Mouse (Mus musculus) hindbrain, embryonic 16.5 days (tissue): ENCODE results near the gene Osbpl6. TPM values are rescaled to one million over a fixed set of nuclear protein-coding genes. Genes with fewer than 3 reads are reported as not detected.

ENCODE experiments used
- ATAC-seq: fragments of 200-750 bp; cut with Nextera tagmentation; 2 replicates; pipeline ENCODE4 v1.8.0; 2017; ENCODE audit warnings: moderate TSS enrichment, moderate library complexity
- H3K27ac ChIP-seq: fragments of 300-500 bp; sonication (generic); 2 replicates; pipeline ENCODE4 v1.5.1; 2014; ENCODE audit warnings: low read depth, mild to moderate bottlenecking, control low read depth, low read length, moderate library complexity
- H3K27me3 ChIP-seq: fragments of 300-500 bp; sonication (generic); replicated peaks from 2 replicates; pipeline ENCODE4 v1.6.1; 2014; ENCODE audit warnings: low read length; ENCODE audit not compliant: control insufficient read depth, insufficient read depth
- H3K36me3 ChIP-seq: fragments of 300-500 bp; sonication (generic); 2 replicates; pipeline ENCODE4 v1.6.1; 2014; ENCODE audit warnings: mild to moderate bottlenecking, low read length, moderate library complexity, mixed read lengths; ENCODE audit not compliant: control insufficient read depth, insufficient read depth
- H3K4me1 ChIP-seq: fragments of 300-500 bp; sonication (generic); 2 replicates; pipeline ENCODE4 v1.6.1; 2014; ENCODE audit warnings: low read depth, low read length; ENCODE audit not compliant: control insufficient read depth, insufficient read depth
- H3K4me2 ChIP-seq: fragments of 300-500 bp; sonication (generic); 2 replicates; pipeline ENCODE4 v1.6.1; 2014; ENCODE audit warnings: mild to moderate bottlenecking, low read length, control low read depth, moderate library complexity
- H3K4me3 ChIP-seq: fragments of 300-500 bp; sonication (generic); 2 replicates; pipeline ENCODE4 v1.5.1; 2014; ENCODE audit warnings: mild to moderate bottlenecking, low read length, control low read depth, moderate library complexity
- H3K9ac ChIP-seq: fragments of 300-500 bp; sonication (generic); 2 replicates; pipeline ENCODE4 v1.6.1; 2014; ENCODE audit warnings: low read depth, mild to moderate bottlenecking, control low read depth, low read length, moderate library complexity
- H3K9me3 ChIP-seq: fragments of 300-500 bp; sonication (generic); 2 replicates; pipeline ENCODE4 v1.6.1; 2014; ENCODE audit warnings: mild to moderate bottlenecking, low read length, moderate library complexity; ENCODE audit not compliant: control insufficient read depth
- WGBS: fragments of 180-500 bp; shearing (Covaris S2); extraction: QIAGEN DNeasy Blood & Tissue Kit; methylation state at CpG from one replicate; pipeline ENCODE4 v1.1.7; 2014; 5-methylcytosine and 5-hydroxymethylcytosine counted together
- microRNA-seq: library from miRNA; unstranded; fragments of <30 nt; microRNA quantifications from one replicate; pipeline ENCODE4, GENCODE M21; 2017
- polyA plus RNA-seq: library from polyadenylated mRNA; unstranded; fragments of >200 nt; fragmentation: Nextera tagmentation; extraction: Ambion mirVana; gene quantifications from 2 replicates; pipeline ENCODE4 v1.2.1, GENCODE M21; 2015

The Osbpl6 gene
- polyA plus RNA-seq, 1 experiment from 2014 or later: 27.5 TPM

DNA sequence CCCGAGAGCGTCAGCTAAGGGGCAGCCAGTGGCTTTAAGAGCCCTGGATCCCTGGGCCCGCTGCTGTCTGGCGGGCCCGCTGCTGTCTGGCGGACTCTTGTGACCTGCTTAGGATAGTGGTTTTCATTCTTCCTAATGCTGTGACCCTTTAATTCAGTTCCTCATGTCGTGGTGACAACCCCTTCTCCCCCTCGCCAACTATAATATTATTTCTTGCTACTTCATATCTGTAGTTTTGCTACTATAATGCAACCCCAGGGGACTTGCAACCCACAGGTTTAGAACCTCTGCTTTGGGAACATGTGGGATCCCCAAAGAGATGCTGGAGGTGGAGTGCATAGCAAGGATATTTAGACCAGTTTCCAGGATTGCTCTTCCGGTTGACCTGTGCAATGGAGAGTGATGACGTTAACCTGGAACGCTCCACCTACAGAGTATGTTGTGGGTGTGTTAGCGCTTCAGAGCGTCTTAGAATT is 242.4 kb downstream of the Osbpl6 start:
- WGBS: 34% methylated on average over 13 of the region's 13 CpGs
- peak; percentile 41 for ATAC-seq
- Histone ChIP-seq H3K27ac (peak overlapping the region; percentile 92), H3K9me3 (no peaks in the 10 kb centered on the region), H3K9ac (peak overlapping the region; percentile 67), H3K4me1 (peaks cover 13% of the 10 kb centered on the region), H3K4me3 (peak overlapping the region; percentile 75), H3K4me2 (peak overlapping the region; percentile 70), H3K36me3 (no peaks in the 10 kb centered on the region), H3K27me3 (no peaks in the 10 kb centered on the region)

Small RNA genes lying within 50 kb of the gene (microRNA-seq; reads per million reads assigned to microRNA genes)
- gene Gm23164: not detected

Other genes starting within 250 kb of the Osbpl6 start
- gene Pde11a, start 67.7 kb upstream of the Osbpl6 start, polyA plus RNA-seq: 1.2 TPM in 2 replicates
- gene Cyct, start 46.1 kb upstream of the Osbpl6 start, polyA plus RNA-seq: not detected in 2 replicates
- 12.0 and 16.2 TPM in 2 replicates for gene Rbm45, start 36.5 kb upstream of the Osbpl6 start, polyA plus RNA-seq
- 104 and 114 TPM in 2 replicates for gene Prkra, start 241.5 kb downstream of the Osbpl6 start, polyA plus RNA-seq
- 0.83 and 1.1 TPM in 2 replicates for gene Pjvk, start 242.0 kb downstream of the Osbpl6 start, polyA plus RNA-seq